Mouse (Mus musculus): Measurements from ENCODE around the gene Gtf2a1.

DNA sequence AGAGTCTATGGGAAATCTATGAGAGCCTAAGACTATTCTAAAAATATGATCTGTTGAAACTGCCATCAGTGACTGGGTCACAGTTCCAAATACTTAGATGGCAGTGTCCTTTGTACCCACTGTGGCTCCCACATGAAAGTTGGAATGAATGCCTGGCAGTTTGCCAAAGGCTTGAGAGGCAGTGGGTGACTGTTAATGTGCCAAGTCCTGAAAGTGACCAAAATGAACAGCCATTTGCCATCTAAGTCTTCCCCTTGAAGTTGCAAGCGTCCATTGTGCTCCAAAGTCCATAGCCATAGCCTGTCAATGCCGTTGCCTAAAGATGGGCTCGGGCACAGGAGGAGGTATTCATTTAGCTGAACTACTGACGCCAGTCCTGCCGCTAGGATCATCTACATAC lies 19.1 kb upstream of the Gtf2a1 start:
- TF ChIP-seq CTCF (IDR thresholded peaks at IDR 0.05; ENCODE audit: low read depth), result no peak
- TF ChIP-seq EP300 (IDR thresholded peaks at IDR 0.05; ENCODE audit: low read depth), result no peak

Data from heart, postnatal 0 days (tissue).